Mouse (Mus musculus) CH12.LX (cell line): Measurements from ENCODE around the gene Mia2.

Source experiments
- ETS1 ChIP-seq: conservative IDR thresholded peaks from 2 replicates; pipeline ENCODE4 v1.6.1; 2012; ENCODE audit warnings: low read depth, mild to moderate bottlenecking, inconsistent platforms, low read length, improper control_type of control experiment, moderate library complexity
- POLR2A ChIP-seq: IDR thresholded peaks from 2 replicates; pipeline ENCODE4 v1.6.1; 2011; ENCODE audit warnings: low read depth, mild to moderate bottlenecking, improper control_type of control experiment, low read length

- TF ChIP-seq POLR2A (no peak), ETS1 (no peak)
Measured at GRCm38 (mm10) chr12:59131578-59131946, 36.0 kb downstream of the Mia2 start.
